Mouse (Mus musculus) liver, embryonic 14 days (tissue): ENCODE measurements around the gene Plcb1. TPM values are rescaled to one million over a fixed set of nuclear protein-coding genes. Genes with fewer than 3 reads are reported as not detected.

ENCODE experiments used
- polyA plus RNA-seq: library from polyadenylated mRNA; depleted of rRNA; stranded (reverse); fragments of >200 nt; gene quantifications from 2 replicates; pipeline ENCODE4 v1.2.3, GENCODE M21; 2012; rRNA removed

Gene Plcb1
- polyA plus RNA-seq, result 0.61 and 0.66 TPM in 2 replicates

DNA sequence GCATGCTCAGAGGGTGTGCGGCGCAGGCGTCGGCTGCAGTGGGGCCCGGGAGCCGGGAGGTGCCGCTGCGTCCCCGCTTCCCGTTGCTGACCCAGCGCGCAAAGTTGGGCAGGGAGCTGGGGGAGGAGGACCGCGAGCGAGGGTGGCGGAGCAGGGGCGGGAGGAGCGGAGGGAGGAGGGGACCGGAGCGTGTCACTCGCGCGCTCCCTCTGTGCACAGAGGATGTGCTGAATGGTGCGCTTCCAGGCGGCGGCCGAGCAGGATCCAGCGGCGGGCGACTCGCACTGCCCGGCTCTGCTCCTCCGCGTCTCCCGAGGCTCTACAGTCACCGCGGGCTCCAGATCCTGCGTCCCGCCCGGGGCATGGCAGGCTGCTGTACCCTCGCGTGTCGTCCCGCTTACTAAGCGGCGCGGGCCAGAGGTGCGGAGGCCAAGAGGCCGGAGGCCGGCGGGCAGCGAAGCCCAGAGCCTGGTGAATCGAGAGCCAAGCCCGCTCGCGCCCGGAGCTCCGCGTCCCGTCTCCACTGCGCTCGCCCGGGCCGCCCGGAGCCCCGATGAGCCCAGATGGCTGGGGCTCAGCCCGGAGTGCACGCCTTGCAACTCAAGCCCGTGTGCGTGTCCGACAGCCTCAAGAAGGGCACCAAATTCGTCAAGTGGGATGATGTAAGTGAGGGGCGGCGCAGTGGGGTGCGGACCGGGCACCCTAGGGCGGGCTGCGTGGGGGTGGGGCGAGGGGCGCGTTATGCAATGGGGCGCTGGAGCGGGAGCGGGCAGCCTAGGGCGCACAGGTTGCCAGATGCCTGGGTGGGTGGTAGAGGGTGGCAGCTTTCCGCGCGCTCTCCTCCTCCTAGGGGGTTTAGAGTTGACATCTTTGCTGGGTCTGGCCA is at the start of gene Plcb1:
Gene Plcb1 (plus strand): TSS at position 98 of the 886 bp plus-strand sequence.

Other genes starting within 250 kb of the Plcb1 start
- 0.28 and 0.34 TPM in 2 replicates for gene Hao1, start 231.7 kb upstream of the Plcb1 start, polyA plus RNA-seq
- gene Tmx4, start 141.9 kb upstream of the Plcb1 start, polyA plus RNA-seq, result 4.9 and 6.0 TPM in 2 replicates